Mouse (Mus musculus) frontal cortex, postnatal 10 days (tissue): ENCODE measurements around the gene Nfix.

Source experiments
- DNase-seq, 2 experiments: peaks; one replicate each; pipeline ENCODE4 v3.0.0; 2022; ENCODE audit warnings: low spot score in 2 of 2, mixed read lengths in 1 of 2

Gene Nfix

DNA sequence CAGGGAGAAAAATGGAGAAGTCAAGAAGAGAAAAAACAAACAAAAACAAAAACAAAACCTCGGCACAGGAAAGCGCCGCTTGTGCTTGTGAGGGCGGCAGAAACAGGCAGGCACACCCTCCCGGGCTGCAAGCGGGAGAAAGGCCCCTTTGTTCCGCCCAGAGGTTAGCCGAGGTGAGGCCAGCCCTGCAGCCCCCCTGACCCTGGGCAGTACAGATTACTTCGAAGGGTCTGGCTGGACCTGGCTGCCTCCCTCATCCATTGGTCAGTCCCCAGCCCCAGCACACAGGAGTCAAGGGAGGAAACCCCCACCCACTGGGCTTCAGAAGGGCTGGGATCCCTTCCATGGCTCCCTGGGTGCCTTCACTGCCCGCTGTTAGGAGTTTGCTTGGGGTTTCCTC, 61.9 kb downstream of the Nfix start:
- DNase-seq: no peak

DNA sequence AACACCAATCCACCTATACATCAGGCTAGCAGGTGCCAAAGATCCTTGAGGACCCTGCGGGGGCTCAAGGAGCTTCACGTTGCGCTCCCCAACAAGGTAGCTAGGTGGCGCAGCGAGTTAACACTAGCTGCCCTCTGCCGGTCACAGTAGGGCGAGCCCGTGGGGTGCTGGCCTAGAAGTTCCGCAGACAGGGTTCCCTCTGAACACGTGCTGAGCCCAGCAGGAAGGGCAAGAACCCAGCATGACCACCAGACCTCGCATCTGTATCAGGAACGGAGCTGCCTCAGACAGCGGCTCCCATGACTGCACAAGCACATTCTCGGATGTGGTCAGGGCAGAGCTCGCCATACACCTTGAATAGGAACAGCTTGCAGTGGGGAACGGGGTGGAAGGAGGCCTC, 62.5 kb downstream of the Nfix start:
- DNase-seq: peak; percentile 54 to 75

DNA sequence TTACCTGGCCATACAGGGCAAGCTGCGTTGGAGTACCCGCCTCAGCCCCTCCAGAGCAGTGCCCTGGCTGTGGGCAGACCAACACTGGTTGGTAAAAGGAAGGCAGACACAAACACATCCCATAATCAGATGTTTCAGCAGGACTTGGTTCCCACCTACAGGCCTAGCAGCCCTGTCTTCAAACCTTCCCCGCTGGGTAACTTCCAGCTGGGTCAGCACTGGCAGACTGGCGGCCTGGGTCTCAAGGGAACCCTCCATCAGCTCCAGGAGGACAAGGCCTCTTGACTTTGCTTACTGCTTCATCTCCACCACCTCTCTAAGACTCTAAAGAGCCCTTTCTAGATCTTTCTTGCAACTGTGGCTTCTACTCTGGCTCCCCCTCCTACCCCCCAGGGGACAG, 63.6 kb downstream of the Nfix start:
- no peak for DNase-seq

DNA sequence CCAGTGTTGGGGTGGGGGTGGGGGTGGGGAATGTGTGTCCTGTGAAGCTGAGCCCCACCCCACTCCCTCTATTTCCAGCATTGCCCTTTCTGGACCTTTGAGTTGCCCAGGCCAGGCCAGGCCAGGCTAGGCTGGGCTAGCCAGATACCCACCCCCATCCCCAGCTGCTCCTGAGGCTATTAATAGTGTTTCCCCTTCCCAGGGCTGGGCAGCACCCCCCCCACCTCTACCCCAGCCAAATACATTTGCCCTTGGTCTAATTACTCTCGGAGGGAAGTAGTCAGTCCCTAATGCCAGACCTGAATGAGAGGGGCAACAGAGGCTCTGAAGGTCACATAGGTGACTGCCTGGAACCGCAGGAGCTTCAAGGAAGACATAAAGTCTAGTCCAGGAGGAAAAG, 64.5 kb downstream of the Nfix start:
- DNase-seq: no peak

DNA sequence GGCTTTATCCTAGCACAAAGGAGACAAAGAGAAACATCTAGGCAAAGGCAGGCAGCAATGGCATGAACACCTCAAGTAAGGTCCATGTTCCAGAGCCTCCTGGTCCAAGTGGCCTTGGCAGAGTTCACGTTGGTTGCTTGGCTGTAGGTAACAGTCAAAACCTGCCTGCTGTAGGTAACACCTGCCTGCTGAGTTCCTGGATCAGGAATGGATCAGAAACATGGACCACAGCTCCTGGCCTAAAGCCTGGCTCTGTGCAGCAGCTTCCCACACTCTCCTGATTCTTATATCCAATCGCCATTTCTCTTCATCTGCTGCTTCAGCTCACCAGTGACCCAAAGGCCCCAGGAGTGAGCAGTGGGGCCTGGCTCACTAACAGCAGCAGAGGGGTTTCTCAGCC, 65.5 kb downstream of the Nfix start:
- no peak for DNase-seq

DNA sequence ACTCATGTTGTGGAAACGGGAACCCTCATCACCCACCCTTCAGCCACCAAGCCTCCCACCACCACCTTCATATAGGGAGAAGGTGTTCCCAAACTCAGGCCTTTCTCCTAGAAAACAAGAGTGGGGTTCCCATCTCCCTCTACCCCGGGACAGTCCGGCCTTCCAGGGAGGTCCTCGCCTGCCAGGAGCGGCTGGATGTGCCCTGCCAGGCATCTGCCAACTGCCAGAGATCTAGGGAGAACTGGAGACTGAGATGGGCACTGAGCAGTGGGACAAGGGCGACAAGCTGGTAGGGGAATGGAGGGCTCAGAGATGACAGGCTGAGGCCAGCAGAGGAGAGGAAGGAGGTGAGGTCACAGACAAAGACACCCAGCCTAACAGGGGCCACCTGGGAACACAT, 66.2 kb downstream of the Nfix start:
- DNase-seq: no peak

DNA sequence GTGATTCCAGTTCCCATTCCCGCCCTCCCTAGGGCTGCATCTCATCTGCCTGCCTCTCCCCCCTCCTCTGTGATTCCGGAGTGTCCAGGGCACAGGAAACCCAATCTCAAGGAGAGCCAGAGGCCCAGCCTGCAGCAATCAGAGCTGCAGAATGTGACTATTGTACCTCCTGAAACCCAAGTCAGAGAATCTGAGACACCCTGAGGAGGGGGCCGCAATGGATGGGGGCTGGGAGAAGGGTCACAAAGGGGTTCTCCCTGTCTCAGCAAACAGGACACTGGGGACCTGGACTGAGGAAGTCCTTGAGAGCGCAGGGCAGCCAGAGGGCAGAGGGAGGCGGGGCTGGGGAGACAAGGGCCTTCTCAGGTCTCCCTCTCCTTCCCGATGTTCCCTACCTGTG, 67.1 kb downstream of the Nfix start:
- DNase-seq: no peak

DNA sequence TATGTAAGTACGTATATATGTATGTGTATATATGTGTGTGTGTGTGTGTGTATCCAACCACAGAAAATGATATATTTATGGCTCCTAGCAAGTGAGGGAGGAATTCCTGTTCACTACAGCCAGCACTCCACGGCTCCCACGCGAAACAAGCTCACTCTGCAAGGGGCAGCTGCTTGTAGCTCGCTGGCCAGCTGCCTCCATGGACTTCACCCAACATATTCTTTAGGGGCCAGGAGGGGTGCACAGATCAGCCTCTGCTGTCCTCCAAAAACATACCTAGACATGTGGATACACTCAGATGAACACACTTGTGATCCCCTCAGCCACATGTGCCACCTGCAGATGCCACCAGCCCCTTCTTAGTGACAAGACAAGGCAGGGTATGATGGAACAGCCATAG, 67.6 kb downstream of the Nfix start:
- DNase-seq: no peak

DNA sequence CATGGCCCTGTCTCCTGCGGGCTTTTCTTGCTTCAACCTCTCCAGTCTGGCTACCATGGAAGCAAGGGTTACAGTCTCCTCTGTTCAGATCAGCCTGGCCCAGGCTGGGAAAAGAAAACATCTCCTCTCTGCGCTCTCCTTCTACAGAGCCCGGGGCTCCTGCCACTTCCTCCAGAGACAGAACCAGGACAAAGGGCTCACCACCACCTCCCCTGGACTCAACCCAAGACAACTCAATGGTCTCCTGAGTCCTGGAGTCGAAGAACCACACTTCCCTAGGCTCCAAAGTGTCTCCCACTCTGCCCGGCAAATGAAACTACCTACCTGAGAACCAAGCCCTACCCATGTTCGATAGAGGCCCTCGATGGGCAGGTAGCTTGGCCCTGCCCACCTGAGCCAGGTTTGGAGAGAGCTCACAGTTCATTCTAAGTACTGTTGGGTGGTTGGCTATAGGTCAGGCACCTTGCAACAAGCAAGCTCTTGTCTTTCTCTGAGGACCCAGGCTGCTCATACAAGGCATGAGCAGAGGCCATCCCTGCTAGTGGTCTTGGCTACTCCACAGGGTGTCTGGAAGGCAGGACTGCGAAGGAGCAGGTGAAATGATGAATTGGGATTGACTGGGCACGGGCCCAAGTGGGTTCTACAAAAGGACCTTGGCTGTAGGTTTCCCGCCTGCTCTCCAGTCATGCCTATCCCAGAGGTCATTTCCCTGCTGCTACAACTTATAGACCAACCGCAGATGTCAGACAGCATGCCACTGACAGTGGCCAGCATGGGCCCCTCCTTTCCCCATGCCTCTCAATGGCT, 68.6 kb downstream of the Nfix start:
- no peak for DNase-seq

DNA sequence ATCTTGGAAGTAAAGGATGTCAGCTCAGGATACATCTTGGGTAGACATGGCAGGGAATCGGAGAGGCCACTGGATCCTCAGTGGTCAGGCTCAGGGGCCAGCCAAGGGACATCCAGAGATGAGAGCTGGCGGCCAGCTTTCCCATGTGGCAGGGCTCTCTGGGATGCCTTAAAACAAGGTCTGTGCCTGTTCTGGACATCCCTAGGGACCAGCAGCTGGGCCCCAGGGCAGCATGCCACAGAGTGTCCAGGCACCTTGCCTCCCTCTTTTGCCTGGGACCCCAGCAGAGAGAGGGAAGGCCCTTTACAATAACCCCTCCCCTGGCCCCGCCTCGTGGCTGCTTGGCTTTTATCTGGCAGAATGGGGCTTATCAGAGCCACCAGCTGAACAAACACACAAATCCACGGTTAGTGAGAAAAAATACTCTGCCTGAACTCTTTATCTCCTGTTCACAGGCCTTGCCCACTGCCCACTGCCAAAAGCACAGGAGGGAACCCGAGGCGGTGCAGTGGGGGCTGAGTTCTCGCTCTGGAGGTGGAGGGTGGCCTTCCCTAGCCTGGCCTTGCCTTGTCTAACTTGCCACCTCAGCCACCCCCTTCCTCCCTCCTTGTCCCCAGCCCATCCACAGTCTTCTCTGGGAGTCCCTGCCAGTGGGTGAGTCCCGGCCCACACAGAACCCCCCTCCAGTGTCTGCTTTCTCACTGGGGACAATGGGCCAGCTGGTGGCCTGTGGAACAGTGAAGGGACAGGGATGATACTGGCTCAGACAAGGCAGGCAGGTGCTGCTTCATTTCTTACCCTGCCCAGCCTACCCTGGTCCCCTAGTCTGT, 69.4 kb downstream of the Nfix start:
- no peak for DNase-seq

DNA sequence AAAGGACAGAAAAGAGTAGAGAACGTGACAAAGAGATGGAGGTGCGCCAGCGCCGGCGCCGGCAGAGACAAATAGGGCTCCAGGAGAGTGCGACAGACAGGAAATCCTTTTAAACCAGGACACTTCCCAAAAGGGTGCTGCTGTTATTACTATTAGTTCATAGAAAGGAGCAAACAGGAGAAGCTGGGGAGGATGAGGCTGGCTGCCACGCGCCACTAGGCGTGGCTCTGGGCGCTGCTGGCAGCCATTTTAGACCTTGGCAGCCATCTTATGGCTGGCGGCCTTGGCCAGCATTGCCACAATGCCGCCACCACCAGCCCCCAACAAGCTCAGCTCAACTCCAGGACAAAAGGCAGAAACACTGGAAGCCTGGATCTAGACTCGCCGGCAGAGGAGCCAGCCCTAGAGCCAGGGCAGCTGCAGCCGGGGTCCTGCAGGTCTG, 70.2 kb downstream of the Nfix start:
- no peak for DNase-seq

DNA sequence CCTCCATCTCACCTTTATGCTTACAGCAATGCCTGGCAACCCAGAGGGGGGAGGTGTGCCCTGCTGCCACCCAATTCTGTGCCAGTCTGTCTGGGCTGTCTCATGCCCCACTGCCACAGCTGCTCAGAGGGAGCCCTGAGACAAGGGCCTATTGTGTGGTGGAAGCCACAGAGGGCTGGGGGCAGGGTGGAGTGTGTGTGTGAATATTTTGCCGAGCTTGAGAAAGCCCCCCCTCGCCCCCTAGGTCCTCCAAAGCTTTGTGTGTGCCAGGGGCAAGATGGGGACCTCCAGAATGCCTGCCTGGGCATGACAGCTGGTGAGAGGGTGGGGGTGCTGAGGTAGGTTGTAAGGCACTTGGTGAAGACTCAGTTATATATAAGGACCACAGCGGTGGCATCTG, 71.7 kb downstream of the Nfix start:
- no peak for DNase-seq

DNA sequence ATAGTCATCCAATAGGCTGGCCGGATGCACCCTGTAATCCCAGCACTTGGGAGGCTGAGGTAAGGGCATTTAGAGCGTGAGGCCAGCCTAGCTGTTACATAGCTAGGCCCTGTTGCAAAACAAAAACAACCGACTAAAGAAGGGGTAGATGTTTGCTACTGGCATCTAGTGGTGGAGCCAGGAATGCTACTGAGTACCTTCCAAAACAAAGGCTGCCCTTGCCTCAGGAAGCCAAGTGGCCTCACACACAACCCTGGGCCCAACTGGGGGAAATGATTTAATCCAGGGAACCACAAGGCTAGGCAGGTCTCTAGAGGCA, 74.2 kb downstream of the Nfix start:
- no peak for DNase-seq

DNA sequence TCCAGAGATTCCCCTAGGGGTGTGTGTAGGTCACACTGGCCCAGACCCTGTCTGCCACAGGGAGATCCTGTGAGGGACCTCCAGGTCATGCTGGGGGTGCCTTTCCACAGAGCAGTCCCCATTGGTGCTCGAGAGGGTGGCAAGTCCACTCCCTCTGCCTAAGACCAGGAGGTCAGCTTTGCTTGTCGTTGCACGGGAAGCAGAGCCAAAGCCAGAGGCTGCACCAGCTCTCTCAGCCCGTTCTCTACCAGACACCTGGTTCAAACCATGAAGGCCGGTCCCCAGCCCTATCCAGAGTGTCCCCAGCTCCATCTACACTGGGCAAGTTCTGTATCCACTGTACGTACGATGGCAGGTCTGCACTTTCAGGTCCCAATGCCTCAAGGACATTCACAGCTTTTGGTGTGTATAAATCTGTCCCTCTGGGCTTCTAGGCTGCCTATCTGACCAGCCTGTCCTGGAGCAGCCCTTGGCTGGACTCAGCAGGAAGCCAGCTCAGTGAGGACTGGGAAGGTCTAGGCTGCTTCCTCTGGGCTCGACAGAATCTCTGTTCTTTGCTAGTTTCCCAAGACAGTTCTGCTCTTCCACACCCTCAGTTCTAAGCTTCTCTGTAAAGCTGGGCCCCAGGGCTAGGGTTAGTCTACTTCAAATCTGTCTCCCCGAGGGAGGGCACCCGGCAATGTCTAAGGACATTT, 74.8 kb downstream of the Nfix start:
- no peak for DNase-seq

DNA sequence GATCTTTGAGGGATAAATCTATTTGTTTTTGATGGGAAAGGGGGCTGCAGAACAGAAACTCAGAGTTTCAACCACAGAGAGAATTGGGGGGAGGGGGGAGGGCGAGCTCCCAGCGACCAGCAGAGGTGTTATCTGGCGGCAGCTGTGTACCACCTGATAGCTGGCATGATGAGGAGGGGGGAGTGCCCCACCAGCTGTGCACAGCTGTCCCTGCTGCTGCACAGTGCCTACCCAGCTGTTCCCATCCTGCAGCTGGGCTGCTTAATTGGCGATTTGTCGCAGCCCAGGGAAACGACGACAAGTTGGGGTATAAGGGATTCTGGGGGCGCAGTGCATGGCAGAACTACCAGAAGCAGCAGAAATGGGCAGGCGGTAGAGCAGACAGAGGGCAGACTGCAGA, 75.5 kb downstream of the Nfix start:
- DNase-seq: no peak

DNA sequence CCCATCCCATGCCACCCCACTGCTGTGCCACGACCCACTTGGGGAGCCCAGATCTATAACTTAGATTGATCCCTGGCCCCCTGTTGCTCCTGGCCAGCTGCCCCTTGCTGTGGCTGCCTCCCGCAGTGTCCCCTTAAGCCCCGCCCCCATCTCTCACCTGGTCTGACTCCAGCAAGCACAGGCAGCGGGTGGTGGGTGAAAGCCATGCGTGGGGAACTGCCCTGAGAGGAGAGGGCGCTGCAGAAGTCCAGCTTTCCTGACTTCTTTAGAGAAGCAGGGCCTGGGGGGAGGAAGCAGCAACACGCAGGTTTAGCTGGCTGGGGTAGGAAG, 76.6 kb downstream of the Nfix start:
- DNase-seq: no peak

DNA sequence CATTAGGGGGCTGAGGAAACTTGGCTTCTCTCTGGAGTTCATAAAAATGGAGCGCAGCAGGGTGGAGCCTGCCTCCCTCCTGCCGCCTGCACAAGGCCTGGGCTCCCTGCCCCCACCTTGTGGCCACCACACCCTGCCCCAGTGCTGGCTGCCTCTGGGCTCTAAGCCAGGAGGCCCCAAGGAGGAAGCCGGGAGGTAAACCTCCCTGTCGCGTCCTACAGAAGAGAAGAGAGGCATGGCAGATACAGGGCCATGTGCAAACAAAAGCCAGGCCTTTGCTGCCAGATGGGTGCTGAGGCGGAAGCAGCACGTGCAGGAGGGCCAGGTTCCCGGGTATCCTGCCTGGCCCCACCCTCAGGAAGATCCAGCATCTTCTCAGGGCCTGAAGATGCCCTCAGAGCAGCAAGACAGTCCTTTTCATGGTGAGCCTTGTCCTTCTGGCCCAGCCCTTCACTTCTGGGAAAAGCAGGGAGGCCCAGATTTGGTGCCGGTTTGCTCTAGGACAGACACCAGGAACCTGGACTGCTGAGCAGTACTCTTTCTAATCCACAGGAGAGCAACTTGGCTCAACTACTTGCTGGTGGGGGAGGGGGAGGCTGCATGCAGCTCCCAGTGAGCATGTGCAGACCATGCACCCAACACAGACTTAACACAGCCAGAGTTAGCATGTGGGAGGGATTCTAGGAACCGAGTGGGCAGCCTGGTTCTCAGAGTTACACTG, 77.1 kb downstream of the Nfix start, which contains the start of gene G430095P16Rik:
G430095P16Rik (plus strand) TSS at position 158 of the 721 bp plus-strand sequence.
- no peak for DNase-seq

DNA sequence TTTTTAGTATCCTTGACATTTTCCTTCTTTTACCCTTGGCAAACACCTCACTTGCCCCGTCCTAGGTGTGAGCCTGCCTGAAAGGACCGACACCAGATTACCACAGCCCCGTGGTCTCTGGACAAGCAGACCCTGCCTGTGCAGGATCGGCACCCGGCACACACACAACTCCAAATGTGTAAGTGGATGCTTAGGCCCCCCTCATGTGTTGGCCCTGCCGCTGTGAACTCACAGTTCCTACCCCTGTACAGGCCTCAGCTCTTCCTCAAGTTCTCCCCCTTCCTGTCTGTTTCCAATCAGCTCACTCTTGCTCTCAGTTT, 77.7 kb downstream of the Nfix start:
- no peak for DNase-seq

DNA sequence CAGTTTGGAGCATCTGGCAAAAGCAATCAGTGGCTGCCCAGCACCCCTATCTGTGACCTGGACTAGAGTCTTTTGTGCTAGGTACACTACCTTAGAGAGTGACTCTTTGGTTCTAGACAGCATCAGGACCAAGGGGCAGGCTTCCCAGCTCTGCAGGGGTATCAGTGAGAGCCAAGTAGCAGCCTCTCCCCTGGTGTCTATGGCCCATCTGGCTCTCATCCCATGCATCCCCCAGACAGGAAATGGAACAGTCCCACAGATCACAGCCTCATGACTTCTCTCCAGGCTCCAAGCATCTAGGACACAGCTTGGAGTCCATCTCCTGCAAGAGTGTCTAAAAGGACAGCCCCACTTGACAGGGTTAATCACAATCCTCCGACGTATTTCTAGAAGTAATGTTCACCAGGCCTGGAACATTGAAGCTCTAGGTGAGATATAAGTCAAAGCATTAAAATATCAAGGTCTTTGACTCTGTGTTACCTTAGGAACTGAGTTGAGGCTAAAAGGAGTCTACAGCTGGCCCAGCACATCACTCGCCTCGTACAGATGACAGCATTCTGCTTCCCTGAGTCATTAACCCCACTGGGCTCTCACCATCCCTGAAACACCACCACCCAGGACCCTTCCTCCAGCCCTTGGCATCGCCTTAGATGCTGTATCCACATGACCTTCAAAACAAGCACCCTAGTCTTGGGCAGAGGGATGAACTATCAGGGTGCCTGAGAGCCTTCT, 81.0 kb downstream of the Nfix start:
- no peak for DNase-seq

DNA sequence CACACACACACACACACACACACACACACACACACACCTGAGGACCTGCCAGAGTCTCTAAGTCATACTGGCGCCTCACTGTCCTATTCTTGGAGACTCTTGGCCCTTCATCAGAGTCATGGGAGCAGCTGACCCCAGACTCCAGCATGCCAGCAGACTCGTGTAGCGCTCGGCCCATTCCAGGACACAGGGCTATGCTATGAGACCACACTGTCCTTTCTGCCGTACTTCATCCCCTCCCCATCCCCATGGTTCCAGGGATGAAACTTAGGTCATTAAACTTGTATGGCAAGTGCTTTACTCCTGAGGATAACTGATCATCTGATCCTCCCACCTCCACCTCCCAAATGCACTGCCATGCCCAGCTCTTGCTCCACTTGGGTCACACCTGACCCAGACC, 81.7 kb downstream of the Nfix start:
- no peak for DNase-seq

DNA sequence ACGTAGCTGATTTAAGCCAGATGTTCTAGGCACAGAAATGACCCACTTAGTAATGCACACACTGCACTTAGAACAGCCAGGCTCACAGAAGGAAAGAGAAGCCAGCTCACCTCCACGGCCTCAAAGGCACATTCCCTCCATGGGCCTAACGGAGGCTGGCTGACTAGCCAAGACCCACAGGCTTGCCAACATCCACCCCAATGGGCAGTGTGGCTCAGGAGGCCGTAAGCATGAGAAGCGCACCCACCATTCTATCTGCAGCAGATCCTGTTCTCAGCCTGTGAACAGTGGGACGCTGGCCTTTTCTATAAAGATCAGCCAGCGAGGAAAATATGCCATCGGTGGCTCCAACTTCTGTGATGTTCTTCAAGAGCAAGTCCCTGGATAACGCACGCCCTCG, 83.4 kb downstream of the Nfix start:
- DNase-seq: no peak
